Mouse (Mus musculus): Measurements from ENCODE around the gene Ubr2. TPM values are rescaled to one million over a fixed set of nuclear protein-coding genes. Genes with fewer than 3 reads are reported as not detected.

Ubr2 gene
- polyA plus RNA-seq, 1 experiment = 14.2 TPM

DNA sequence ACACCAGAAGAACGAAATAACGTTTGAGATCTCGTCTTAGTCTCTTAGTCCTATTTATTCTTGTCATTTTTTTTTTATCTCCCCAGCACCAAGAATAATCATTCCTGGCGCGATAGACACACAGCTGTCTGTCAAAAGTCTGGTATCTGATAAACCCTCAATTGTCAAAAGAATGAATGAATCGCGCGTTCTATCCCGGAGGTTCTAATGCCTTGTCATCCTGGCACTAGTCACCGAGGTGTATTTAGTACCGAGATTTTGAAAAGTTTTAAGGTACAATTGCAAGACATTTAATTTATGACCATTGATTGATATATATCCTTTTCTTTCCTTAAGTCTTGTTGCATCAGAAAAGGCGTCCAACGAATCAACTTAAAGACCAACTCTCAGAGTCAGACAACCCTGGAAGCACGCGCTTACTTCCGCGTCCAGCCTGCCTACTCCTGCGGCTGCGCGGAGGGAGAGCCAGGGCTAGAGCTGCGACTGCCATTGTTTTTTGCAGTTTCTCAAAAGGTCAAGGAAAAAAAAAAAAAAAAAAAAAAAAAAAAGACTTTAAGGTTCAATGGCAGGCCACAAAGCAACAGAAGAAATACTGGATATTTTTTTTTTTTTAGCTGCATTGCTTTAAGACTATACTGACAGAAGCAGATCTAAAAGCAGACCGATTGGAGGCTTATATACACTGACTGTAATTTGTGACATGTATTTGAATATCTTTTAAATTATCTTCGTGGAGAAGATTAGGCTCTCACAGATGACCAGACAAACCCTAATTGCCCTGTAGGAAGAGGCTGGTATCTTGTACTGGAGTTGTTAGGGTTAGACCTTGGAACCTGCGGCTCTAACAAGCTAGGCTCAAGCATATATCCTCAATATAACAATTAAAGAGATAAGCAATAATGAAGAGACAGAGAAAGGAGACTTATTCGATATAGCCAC is 635 bp upstream of the Ubr2 start:
- no peak for TF ChIP-seq GATA1 (IDR thresholded peaks at IDR 0.05; ENCODE audit: low read length)

DNA sequence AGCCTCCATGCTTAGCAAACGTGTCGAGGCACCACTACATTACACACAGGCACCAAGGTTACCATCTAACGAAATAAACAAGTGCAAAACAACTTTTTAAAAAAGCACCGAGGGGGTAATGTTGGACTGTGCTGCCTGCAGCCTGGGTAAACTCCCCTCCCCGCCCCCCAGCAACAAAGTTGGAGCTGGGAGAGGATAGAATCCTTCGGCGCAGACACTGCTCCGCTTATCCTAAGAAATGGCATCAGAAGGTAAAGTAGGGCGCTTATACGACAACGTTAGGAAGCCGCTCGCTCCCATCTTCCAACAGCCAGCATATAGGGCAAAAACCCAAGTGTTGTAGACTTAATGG is 834 bp downstream of the Ubr2 start:
- TF ChIP-seq GATA1 (IDR thresholded peaks at IDR 0.05; ENCODE audit: low read length) = no peak

DNA sequence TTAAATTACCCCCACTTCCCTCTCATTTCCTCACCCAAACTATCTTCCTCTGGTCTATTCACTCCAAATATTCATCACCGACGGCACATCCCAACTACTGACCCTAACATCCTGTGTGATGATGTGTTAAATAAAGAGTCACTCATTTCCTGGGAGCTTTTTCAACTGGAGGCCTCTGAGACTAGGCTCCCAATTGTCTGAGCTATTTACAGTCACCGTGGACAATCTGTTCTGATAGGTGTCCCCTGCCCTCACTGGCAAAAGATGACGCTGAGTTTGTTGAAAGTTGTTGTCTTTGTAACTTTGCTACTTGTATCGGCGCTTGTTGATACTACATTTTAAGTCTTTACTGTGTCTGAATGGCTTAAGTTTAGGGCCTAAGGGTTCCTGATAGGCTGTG is 1.3 kb downstream of the Ubr2 start:
- no peak for TF ChIP-seq GATA1 (IDR thresholded peaks at IDR 0.05; ENCODE audit: low read length)

DNA sequence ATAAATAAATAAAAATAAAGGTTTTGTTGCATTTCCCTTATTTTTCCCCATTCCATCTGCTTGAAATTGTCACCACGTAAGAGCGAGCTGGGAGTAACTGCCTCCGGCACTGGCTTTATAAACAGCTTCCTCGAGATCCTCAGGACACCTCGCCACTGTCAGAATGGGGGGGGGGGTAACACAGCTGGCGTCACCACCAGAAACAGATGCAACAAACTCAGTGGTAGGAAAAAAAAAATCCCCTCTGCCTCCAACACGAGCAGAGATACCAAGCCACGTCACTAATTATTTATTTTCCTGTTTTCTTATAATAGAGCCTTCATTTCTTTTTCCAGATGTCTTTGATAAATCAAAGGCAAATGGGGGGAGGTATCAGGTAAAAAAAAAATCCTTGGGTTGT is 1.9 kb downstream of the Ubr2 start:
- TF ChIP-seq GATA1 (IDR thresholded peaks at IDR 0.05; ENCODE audit: low read length) = no peak

DNA sequence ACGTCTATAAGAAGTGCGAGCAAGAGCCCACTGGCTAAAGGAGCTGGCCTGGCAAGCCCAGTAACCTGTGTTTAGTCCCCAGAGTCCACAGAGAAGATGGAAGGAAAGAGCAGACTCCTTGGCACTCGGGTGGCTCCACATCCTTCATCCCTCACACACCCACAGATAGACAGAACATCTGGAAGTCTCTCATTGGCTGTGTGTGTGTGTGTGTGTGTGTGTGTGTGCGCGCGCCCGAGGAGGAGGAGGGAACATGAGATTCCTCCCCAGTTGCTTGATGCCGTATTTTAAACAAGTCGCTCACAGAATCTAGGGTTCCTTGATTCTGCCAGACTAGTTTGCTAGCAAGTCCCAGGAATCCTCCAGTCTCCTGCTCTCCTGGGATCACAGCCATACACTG is 3.6 kb downstream of the Ubr2 start:
- TF ChIP-seq GATA1 (IDR thresholded peaks at IDR 0.05; ENCODE audit: low read length) = no peak

DNA sequence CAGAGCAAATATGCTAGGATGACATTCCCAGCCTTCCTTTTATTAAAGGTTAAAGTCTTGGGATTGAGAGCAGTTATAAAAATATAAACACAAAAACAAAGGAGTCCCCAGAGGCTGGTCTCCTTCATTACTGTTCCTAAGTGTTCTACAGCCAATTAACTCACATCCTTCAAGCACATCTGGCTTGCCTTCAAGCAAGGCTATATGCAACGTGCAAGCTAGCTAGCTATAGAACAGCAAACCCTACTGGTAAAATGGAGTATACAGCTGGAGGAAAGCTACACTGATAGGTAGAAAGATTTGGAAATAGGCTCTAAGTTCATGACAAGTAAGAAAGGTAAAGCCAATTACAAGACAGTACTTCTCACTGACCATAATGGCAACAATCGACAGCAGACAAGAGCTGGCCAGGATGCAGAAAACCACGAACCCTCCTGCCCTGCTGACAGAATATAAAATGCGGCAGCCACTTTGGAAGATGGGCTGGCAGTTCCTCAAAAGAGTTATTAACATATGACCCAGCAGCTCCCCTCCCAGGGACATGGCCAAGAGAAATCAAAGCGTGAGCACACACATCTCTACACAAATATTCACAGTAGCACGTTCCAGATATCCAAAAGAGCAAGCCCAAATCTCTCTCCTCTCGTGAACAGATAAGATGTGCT is 4.5 kb downstream of the Ubr2 start:
- TF ChIP-seq GATA1 (IDR thresholded peaks at IDR 0.05; ENCODE audit: low read length) = no peak

DNA sequence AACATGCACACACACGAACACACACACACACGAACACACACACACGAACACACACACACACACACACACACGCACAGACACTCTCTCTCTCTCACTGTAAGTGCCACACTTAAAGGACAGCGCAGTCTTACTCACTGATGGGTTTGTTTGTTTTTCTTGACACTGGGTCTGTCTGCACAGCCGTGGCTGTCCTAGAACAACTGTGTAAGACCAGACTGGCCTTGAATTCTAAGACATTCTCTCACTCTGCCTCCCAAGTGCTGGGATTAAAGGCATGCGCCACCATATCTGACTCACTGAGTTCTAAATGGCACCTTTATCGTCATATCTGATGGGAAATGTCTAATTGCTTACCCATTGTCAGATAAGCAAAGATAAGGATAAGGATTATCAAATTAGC is 7.1 kb downstream of the Ubr2 start:
- no peak for TF ChIP-seq GATA1 (IDR thresholded peaks at IDR 0.05; ENCODE audit: low read length)

DNA sequence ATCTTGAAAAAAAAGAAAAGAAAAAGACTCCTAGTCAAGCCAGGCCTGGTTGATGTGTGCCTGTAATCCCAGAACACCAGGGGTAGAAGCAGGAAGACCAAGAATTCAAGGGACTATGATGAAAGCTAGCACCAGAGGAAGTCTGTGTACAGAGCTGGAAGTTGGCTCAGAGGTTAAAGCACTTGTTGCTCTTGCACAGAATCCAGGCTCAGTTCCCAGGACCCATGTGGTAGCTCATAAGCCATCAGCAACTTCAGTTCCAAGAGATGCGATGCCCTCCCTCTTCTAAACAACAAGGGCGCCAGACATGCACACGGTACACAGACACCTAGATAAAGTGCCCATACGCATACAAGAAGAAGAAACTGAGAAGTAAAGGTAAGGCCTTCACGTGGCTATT is 8.0 kb downstream of the Ubr2 start:
- TF ChIP-seq GATA1 (IDR thresholded peaks at IDR 0.05; ENCODE audit: low read length) = no peak

DNA sequence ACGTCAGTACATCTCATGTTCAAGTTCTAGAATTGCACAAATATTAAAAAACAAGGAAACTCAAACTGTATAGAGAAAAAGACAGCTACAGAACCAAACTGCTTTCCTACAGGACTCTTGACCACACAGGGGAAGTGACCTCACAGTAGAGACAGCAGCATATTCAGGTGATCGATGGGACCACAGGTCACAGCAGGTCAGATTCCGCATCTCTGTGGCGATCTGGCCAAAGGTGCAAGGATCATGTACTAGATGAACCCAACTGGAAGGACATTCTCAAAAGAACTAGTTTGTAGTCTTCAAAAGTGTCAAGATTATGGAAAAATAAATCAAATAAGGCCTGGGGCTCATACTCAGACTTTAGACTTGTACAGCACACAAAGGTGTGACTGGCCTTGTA is 11.5 kb downstream of the Ubr2 start:
- TF ChIP-seq GATA1 (IDR thresholded peaks at IDR 0.05; ENCODE audit: low read length) = no peak

DNA sequence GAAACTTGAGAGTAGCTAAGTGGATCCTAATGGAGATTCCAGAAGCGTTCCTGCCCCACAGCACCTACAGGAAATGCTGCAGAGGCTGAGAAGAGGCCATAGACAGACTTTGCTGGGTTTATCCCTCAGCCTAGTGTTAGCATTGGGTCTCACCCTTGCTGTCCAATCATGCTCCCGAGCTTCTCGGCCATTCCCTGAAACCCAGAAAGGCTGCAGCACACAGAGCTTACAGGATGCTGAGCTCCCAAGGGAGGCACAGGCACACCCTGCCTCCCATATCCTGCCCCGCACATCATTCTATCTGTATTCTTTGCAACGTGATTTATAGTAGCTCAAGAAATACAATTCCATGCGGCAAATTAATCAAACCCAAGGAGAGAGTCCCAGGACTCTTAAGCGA is 13.9 kb downstream of the Ubr2 start:
- TF ChIP-seq GATA1 (IDR thresholded peaks at IDR 0.05; ENCODE audit: low read length) = no peak

DNA sequence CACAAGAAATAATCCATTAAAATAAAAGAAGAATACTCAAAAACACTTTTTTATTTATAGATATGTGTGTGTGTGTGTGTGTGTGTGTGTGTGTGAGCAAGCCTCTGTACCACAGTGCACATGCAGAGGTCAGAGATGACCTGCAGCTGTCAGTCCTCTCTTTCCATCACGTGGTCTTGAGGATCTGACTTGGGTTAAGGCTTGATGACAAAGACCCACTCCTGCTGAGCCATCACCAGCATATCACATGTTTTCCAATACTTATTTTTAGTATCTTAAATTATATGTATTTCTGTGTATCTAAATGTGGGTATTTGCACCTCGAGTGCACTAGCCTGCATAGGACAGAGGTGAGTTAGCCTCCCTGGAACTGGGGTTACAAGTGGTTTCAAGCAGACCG is 14.7 kb downstream of the Ubr2 start:
- no peak for TF ChIP-seq GATA1 (IDR thresholded peaks at IDR 0.05; ENCODE audit: low read length)

DNA sequence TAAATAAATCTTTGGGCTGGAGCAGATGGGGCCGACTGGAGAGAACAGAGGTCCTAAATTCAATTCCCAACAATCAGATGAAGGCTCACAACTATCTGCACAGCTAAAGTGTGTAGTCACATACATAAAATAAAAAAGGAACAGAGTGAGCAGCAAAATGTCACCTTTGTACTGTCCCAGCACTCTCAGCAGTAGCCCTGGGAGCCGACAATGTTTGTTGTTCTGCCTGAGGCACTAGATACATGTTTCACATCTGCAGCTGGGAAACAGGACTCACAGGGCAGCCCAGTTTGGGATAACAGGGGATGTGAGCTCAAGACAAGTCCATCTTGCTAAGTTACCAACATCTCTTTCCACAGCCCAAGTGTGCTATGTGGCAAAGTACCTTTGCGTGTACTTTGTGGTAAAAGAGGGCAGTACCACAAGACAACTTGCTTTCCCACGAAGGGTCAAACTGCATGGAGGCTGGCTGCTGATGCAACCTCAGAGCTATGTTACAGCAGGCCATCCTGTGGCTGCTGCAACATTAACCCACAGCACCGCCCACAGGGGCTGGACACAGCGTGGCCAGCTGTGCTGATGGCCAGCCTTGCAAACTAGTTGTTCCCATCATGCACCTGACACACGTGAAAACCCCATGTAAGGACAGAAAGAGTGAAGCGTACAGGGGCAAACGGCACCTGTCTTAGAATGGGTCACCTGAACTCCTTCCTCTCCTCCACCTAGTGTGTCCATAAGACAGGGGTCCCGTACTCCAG is 15.5 kb downstream of the Ubr2 start:
- TF ChIP-seq GATA1 (IDR thresholded peaks at IDR 0.05; ENCODE audit: low read length) = no peak

DNA sequence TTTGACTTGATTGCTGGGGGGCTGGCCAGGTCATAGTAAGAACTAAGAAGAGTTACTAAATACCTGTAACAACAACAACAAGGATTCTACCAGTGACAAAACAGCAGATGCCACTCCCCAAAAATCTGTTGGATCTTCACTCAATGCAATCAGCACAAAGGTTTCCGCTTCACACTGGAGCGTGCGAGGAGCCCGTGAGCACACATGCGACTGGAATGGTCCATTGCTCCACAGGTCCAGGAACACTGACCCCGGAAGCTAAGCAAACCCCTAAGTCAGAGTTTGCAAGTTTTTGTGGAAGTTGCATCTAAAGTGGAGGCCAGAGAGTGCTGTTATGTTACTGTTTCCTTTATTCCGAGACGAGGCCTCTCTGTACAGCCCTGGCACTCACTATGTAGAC is 16.7 kb downstream of the Ubr2 start:
- no peak for TF ChIP-seq GATA1 (IDR thresholded peaks at IDR 0.05; ENCODE audit: low read length)

DNA sequence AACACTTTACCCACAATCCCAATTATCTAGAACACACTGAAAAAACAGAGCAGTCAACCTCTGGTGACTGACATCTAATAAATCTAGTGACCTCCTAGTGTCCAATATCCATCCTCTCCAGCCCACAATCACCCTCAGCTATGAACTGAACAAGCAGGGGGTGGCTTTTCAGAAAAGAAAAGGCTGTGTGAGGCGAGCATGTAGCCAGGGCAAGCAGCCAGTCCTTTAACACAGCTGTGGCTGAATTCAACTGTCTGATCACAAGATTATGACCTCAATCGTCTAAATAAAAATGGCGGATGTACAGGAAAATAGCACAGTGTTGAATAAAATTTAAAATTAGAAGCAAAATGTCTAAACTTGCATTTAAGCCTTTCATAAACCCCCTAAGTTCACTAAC is 22.7 kb downstream of the Ubr2 start:
- no peak for TF ChIP-seq GATA1 (IDR thresholded peaks at IDR 0.05; ENCODE audit: low read length)

DNA sequence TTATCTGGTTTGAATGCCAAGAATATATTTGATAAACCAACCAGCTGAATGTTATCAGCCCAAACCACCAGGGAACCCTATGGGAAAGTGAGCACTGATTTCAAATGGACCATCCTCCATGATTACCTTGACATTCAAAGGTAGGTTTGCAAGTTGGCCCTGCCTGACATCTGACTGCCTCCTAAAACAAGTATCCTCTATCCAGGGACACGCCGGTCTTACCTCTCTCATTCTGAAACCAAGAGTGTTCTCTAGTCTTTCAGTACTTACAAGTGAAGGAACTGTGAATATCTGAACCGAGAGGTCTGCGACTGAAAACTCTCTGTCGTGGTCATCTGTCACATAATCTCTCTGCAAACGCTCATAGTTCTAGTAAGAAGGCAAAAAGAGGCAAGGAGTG is 30.3 kb downstream of the Ubr2 start:
- TF ChIP-seq GATA1 (IDR thresholded peaks at IDR 0.05; ENCODE audit: low read length) = no peak

DNA sequence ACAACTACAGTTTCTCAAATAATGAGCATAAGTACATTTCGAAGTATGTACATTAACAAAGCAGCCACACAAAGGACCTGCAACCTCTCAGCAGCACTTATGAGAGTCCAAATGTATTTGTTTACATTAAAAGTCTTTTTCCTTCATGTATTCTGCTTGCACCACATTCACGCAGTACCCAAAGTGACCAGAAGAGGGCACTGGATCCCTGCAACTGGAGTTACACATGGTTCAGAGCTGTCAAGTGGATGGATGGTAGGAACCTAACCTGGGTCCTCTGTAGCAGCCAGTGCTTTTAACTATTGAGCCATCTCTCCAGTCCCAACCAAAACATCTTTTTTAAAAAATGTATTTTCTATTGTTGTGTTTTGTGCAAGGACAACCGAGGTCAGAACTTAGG is 35.2 kb downstream of the Ubr2 start:
- TF ChIP-seq GATA1 (IDR thresholded peaks at IDR 0.05; ENCODE audit: low read length) = no peak

Data from G1E-ER4 (cell line).